Mouse (Mus musculus) megakaryocyte, embryonic 14.5 days (primary cell): ENCODE measurements around the gene Ndst2. TPM values are rescaled to one million over a fixed set of nuclear protein-coding genes. Genes with fewer than 3 reads are reported as not detected.

Source experiments
- H3K27me3 ChIP-seq: replicated peaks from 2 replicates; pipeline ENCODE3; 2012; ENCODE audit warnings: inconsistent platforms
- H3K36me3 ChIP-seq: replicated peaks from 2 replicates; pipeline ENCODE3; 2012; ENCODE audit warnings: low read length, inconsistent platforms, mixed read lengths
- H3K4me1 ChIP-seq: 2 replicates; pipeline ENCODE4 v1.6.1; 2012; ENCODE audit warnings: inconsistent platforms
- H3K4me3 ChIP-seq: replicated peaks from 2 replicates; pipeline ENCODE3; 2012; ENCODE audit warnings: moderate library complexity, mild to moderate bottlenecking, inconsistent platforms
- H3K9me3 ChIP-seq: 2 replicates; pipeline ENCODE4 v1.6.1; 2012; ENCODE audit warnings: inconsistent platforms
- FLI1 ChIP-seq: IDR thresholded peaks from 2 replicates; pipeline ENCODE4 v1.6.1; 2012; ENCODE audit warnings: low read length, inconsistent platforms, mixed read lengths
- GATA1 ChIP-seq: IDR thresholded peaks from 3 replicates; pipeline ENCODE4 v1.6.1; 2012; ENCODE audit warnings: mixed read lengths, low read length, inconsistent platforms, borderline replicate concordance
- polyA plus RNA-seq: library from polyadenylated mRNA; stranded (reverse); fragments of >175 nt; gene quantifications from 2 replicates; pipeline ENCODE4 v1.2.3, GENCODE M21; 2012; ENCODE audit warnings: low replicate concordance; ENCODE audit not compliant: insufficient read depth

The Ndst2 gene
- polyA plus RNA-seq, 1 experiment, result 4.1 TPM

DNA sequence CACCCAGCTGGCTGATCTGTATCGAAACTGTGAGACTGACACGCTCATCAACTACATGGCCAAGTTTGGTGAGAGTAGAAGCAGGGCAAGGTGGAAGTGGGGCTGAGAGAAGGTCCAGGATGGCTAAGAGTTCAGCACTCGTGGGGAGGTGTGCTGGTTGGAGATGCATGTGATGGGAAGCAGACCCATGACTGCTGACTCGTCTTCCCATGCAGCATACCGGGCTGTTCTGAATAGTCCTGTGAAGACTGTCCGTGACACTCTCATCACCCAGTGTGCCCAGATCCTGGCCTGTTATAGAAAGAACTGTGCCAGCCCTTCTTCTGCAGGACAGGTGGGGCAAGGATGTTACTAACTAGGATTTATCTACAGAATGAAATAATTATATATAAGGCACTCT lies 42.6 kb downstream of the Ndst2 start:
- peaks cover 77% of the 10 kb centered on the region for H3K36me3 ChIP-seq
- H3K27me3 ChIP-seq, result no peaks in the 10 kb centered on the region
- H3K9me3 ChIP-seq, result no peaks in the 10 kb centered on the region
- peaks cover 59% of the 10 kb centered on the region for H3K4me1 ChIP-seq
- no peak for TF ChIP-seq FLI1
- TF ChIP-seq GATA1, result no peak
- H3K4me3 ChIP-seq, result peak overlapping the region; percentile 50

DNA sequence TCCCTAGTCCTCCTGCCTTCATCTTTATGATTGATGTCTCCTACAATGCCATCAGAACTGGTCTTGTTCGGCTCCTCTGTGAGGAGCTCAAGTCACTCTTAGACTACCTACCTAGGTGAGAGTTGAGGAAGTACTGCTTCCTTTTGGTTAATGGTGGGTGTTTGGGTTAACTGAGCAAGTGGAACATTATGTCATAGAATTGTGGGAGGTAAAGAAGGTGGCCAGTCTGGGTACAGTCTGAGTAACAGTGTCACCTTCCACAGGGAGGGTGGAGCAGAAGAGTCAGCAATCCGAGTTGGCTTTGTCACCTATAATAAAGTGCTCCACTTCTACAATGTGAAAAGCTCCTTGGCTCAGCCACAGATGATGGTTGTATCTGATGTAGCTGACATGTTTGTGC lies 45.4 kb downstream of the Ndst2 start:
- TF ChIP-seq FLI1 (no peak), GATA1 (no peak)
- Histone ChIP-seq H3K27me3 (no peaks in the 10 kb centered on the region), H3K36me3 (peaks cover 99% of the 10 kb centered on the region), H3K4me1 (peaks cover 38% of the 10 kb centered on the region), H3K4me3 (no peak overlapping the region), H3K9me3 (no peaks in the 10 kb centered on the region)

DNA sequence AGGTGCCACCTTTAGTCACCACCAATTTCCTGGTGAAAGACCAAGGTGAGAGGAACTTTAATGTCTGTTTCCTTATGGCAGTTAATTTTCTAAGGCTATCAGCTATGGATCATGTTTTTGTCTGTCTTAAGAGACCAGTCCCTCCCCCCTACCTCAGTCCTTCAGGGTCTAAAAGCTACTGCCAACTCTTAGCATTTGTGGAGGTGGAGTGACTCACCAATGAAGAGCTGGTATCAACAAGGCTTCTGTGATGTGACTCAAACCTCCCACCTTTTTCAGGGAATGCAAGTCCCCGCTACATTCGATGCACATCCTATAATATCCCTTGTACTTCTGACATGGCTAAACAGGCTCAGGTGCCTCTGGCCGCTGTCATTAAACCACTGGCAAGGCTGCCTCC lies 47.8 kb downstream of the Ndst2 start:
- H3K27me3 ChIP-seq, result no peaks in the 10 kb centered on the region
- H3K4me1 ChIP-seq, result peaks cover 28% of the 10 kb centered on the region
- no peak overlapping the region for H3K4me3 ChIP-seq
- TF ChIP-seq GATA1, result no peak
- TF ChIP-seq FLI1, result no peak
- H3K9me3 ChIP-seq, result no peaks in the 10 kb centered on the region
- peaks cover 100% of the 10 kb centered on the region for H3K36me3 ChIP-seq

DNA sequence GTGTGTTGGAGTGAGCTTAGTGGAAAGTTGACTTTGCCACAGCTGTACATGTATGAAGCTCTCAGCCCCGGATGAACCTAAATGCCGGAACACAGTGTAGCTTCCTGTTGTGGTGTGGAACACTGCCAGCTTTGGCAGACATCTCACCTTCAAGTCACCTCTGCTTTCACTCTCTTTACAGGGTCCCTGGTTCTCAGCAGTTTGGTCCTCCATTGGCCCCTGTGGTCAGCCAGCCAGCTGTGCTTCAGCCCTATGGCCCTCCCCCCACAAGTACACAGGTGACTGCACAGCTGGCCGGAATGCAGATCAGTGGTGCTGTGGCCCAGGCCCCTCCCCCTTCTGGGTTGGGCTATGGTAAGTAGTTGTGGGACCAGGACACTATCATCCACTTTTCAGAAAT lies 51.9 kb downstream of the Ndst2 start:
- no peaks in the 10 kb centered on the region for H3K9me3 ChIP-seq
- H3K4me1 ChIP-seq, result peaks cover 38% of the 10 kb centered on the region
- H3K27me3 ChIP-seq, result no peaks in the 10 kb centered on the region
- TF ChIP-seq GATA1 (no peak), FLI1 (no peak)
- H3K36me3 ChIP-seq, result peaks cover 100% of the 10 kb centered on the region
- no peak overlapping the region for H3K4me3 ChIP-seq

DNA sequence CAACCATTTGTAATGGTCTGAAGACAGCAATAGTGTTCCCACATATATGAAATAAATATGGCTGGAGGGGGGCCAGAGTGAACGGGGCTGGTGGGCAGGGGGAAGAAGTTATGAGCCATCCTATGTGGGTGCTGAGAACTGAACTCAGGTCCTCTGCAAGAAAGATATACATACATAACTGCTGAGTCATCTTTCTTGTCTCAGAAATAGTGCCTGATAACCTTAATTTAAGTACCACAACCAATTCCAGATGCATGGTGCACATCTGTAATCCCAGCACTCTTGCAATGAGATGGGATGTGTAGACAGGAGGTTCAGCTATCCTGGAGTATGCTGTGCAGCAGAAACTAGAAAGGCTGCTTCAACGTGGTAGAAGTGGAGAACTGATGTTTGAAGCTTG lies 52.6 kb downstream of the Ndst2 start:
- TF ChIP-seq FLI1, result no peak
- no peak for TF ChIP-seq GATA1
- Histone ChIP-seq H3K4me1 (peaks cover 41% of the 10 kb centered on the region), H3K27me3 (no peaks in the 10 kb centered on the region), H3K4me3 (no peak overlapping the region), H3K9me3 (no peaks in the 10 kb centered on the region), H3K36me3 (peaks cover 100% of the 10 kb centered on the region)

DNA sequence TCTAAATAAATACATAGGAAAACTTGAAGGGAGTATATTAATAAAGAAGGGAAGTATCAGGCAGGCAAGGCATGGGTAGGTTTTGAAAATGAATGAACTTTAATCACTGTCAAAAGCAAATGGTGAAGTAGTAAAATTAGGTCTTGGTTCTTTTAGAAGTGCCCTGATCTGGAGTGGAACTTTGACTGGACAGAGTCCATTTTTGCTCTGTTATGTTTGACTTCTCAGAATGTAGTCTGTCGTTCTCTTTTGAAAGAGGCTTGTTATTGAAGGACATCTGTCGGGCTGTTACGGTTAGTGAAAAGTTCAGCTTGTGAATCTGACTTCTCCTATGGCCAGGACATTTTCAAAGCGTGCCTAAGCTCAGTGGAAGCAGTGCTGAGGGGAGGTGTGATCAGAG lies 56.5 kb downstream of the Ndst2 start:
- Histone ChIP-seq H3K36me3 (peaks cover 75% of the 10 kb centered on the region), H3K4me3 (no peak overlapping the region), H3K4me1 (peaks cover 57% of the 10 kb centered on the region), H3K9me3 (no peaks in the 10 kb centered on the region), H3K27me3 (no peaks in the 10 kb centered on the region)
- no peak for TF ChIP-seq FLI1
- no peak for TF ChIP-seq GATA1

DNA sequence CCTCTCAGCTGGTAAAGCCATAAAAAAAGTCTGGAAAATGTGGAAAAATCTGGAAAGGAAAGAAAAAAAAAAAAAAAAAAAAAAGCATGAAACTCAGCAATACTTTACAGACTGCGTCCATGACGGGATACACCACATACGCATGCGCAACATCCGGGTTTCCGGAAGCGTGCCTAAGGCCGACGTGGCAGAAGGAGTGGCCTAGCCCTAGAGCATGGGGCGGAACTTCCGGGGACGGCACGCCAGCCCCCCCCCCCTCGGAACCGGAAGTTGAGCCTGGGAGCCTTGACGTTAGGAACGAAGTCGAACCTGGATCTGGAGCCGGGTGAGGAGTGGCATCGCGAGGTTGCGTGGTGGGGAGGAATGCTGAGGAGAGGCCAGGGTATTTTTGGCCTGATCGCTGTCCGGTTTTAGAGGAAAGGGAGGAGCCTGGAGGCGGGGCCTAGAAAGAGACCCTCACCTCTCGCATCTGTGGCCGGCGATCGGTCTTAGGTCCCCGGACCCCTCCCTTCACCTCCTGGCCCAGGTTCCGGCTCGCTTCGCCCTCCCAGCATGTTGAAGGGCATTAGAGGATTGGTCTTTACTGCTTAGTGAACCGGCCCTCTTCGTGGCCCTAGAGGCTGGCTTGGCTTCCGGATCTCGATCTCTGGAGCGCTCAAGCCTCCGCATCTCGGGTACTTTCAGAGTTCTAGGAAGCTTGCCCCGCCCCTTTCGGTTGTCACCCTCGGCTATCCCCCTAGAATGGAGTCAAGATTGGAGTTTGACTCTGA lies 60.1 kb downstream of the Ndst2 start, which contains the start of gene Sec24c:
Gene Sec24c (plus strand): TSS at position 245 of the 770 bp plus-strand sequence.
- peaks cover 43% of the 10 kb centered on the region for H3K36me3 ChIP-seq
- H3K4me1 ChIP-seq, result peaks cover 26% of the 10 kb centered on the region
- H3K4me3 ChIP-seq, result peak within 1 kb of the TSS; percentile 99
- TF ChIP-seq GATA1 (no peak), FLI1 (peak; percentile 89)
- no peaks in the 10 kb centered on the region for H3K9me3 ChIP-seq
- H3K27me3 ChIP-seq, result peaks cover 6% of the 10 kb centered on the region

DNA sequence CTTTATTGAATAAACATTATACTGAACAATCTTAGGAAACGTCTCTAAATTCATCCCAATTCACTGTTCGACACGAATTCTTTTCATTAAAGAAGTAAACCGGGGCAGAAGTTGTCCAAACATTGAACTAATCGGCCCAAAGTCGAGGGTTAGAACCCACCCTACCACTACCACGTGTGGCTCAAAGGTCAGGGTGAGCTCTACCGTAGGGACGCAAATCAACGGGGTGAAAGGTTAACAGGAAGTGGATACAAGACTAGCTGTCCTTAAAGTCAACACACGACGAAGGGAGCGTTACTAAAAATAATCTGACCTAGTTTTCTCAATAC lies 60.7 kb downstream of the Ndst2 start:
- H3K4me3 ChIP-seq, result peak overlapping the region; percentile 99
- no peaks in the 10 kb centered on the region for H3K9me3 ChIP-seq
- H3K27me3 ChIP-seq, result peaks cover 11% of the 10 kb centered on the region
- peaks cover 22% of the 10 kb centered on the region for H3K4me1 ChIP-seq
- no peak for TF ChIP-seq GATA1
- no peak for TF ChIP-seq FLI1
- peaks cover 38% of the 10 kb centered on the region for H3K36me3 ChIP-seq

Other genes with a start within 250 kb of the Ndst2 start
- gene Mss51, start 237.7 kb downstream of the Ndst2 start, polyA plus RNA-seq, result not detected in 2 replicates
- gene Ppp3cb, start 188.0 kb downstream of the Ndst2 start, polyA plus RNA-seq, result 1.00 and 1.6 TPM in 2 replicates
- 1.5 TPM in 1 of 2 replicates, not detected in the other for gene Usp54, start 93.5 kb downstream of the Ndst2 start, polyA plus RNA-seq
- gene Myoz1, start 78.0 kb downstream of the Ndst2 start, polyA plus RNA-seq, result not detected in 2 replicates
- 0.23 and 0.74 TPM in 2 replicates for gene Synpo2l, start 66.2 kb downstream of the Ndst2 start, polyA plus RNA-seq
- 49.1 and 52.5 TPM in 2 replicates for gene Sec24c, start 60.3 kb downstream of the Ndst2 start, polyA plus RNA-seq
- 8.5 and 13.9 TPM in 2 replicates for gene Fut11, start 39.6 kb downstream of the Ndst2 start, polyA plus RNA-seq
- gene Chchd1, start 31.6 kb downstream of the Ndst2 start, polyA plus RNA-seq, result 4.5 and 7.2 TPM in 2 replicates
- 73.4 and 150 TPM in 2 replicates for gene Zswim8, start 27.0 kb downstream of the Ndst2 start, polyA plus RNA-seq
- 11.9 and 12.1 TPM in 2 replicates for gene Camk2g, start 59.5 kb upstream of the Ndst2 start, polyA plus RNA-seq
- gene Plau, start 102.1 kb upstream of the Ndst2 start, polyA plus RNA-seq, result 0.35 TPM in 1 of 2 replicates, not detected in the other
- gene Vcl, start 194.8 kb upstream of the Ndst2 start, polyA plus RNA-seq, result 76.3 and 106 TPM in 2 replicates